Mouse (Mus musculus): ENCODE measurements around the gene Vti1a. TPM values are rescaled to one million over a fixed set of nuclear protein-coding genes. Genes with fewer than 3 reads are reported as not detected.

Vti1a gene
- total RNA-seq, 1 experiment = 14.9 TPM

GRCm38 (mm10) chr19:55288974-55289373 is 27.1 kb upstream of the Vti1a start:
- Histone ChIP-seq H3K36me3 (ENCODE audit: control insufficient read depth, insufficient read depth, low read length, poor library complexity, severe bottlenecking) (no peaks in the 10 kb centered on the region), H3K9me3 (ENCODE audit: control insufficient read depth, insufficient read depth, low read depth, low read length) (no peaks in the 10 kb centered on the region), H3K27ac (ENCODE audit: insufficient read depth, low read depth, low read length, poor library complexity, severe bottlenecking) (no peak overlapping the region), H3K9ac (ENCODE audit: insufficient read depth, low read depth, low read length, poor library complexity, severe bottlenecking) (no peak overlapping the region), H3K4me3 (ENCODE audit: insufficient read depth in 1 of 2, low read depth in 1 of 2, low read length in 2 of 2, poor library complexity in 1 of 2, severe bottlenecking in 1 of 2) (no peak overlapping the region), H3K4me1 (ENCODE audit: control insufficient read depth in 2 of 2, insufficient read depth in 2 of 2, low read length in 2 of 2, poor library complexity in 1 of 2) (no peaks in the 10 kb centered on the region)
- TF ChIP-seq CHD2 (IDR thresholded peaks at IDR 0.05; ENCODE audit: low read depth, low read length) = no peak
- no peak for TF ChIP-seq ZC3H11A (IDR thresholded peaks at IDR 0.05; ENCODE audit: borderline replicate concordance, low read depth, low read length)
- in situ Hi-C loops (cut with MboI; ENCODE audit: low sequenced_read_pairs in 2 of 2, unreplicated experiment in 2 of 2) = no loop called here
- no peak for DNase-seq (ENCODE audit: low read depth, low spot score)

GRCm38 (mm10) chr19:55290621-55291270 is 25.3 kb upstream of the Vti1a start:
- no peak overlapping the region for H3K9ac ChIP-seq (ENCODE audit: insufficient read depth, low read depth, low read length, poor library complexity, severe bottlenecking)
- no peak for TF ChIP-seq CHD2 (IDR thresholded peaks at IDR 0.05; ENCODE audit: low read depth, low read length)
- TF ChIP-seq ZNF384 (IDR thresholded peaks at IDR 0.05; ENCODE audit: low read depth, low read length) = no peak
- no peak for TF ChIP-seq HCFC1 (IDR thresholded peaks at IDR 0.05; ENCODE audit: borderline replicate concordance, insufficient read depth, low read length)
- DNase-seq (ENCODE audit: low read depth, low spot score) = no peak
- no peaks in the 10 kb centered on the region for H3K4me1 ChIP-seq (ENCODE audit: control insufficient read depth in 2 of 2, insufficient read depth in 2 of 2, low read length in 2 of 2, poor library complexity in 1 of 2)
- no peaks in the 10 kb centered on the region for H3K9me3 ChIP-seq (ENCODE audit: control insufficient read depth, insufficient read depth, low read depth, low read length)
- no peak overlapping the region for H3K4me3 ChIP-seq (ENCODE audit: insufficient read depth in 1 of 2, low read depth in 1 of 2, low read length in 2 of 2, poor library complexity in 1 of 2, severe bottlenecking in 1 of 2)
- in situ Hi-C loops (cut with MboI; ENCODE audit: low sequenced_read_pairs in 2 of 2, unreplicated experiment in 2 of 2) = no loop called here
- no peak overlapping the region for H3K27ac ChIP-seq (ENCODE audit: insufficient read depth, low read depth, low read length, poor library complexity, severe bottlenecking)
- H3K36me3 ChIP-seq (ENCODE audit: control insufficient read depth, insufficient read depth, low read length, poor library complexity, severe bottlenecking) = peaks cover 3% of the 10 kb centered on the region; the same call in 1 of the 2 replicates

GRCm38 (mm10) chr19:55292210-55292850 is 23.8 kb upstream of the Vti1a start:
- Histone ChIP-seq H3K36me3 (ENCODE audit: control insufficient read depth, insufficient read depth, low read length, poor library complexity, severe bottlenecking) (peaks cover 6% of the 10 kb centered on the region; the same call in 1 of the 2 replicates), H3K4me1 (ENCODE audit: control insufficient read depth in 2 of 2, insufficient read depth in 2 of 2, low read length in 2 of 2, poor library complexity in 1 of 2) (no peaks in the 10 kb centered on the region), H3K27ac (ENCODE audit: insufficient read depth, low read depth, low read length, poor library complexity, severe bottlenecking) (no peak overlapping the region), H3K9ac (ENCODE audit: insufficient read depth, low read depth, low read length, poor library complexity, severe bottlenecking) (no peak overlapping the region), H3K4me3 (ENCODE audit: insufficient read depth in 1 of 2, low read depth in 1 of 2, low read length in 2 of 2, poor library complexity in 1 of 2, severe bottlenecking in 1 of 2) (no peak overlapping the region), H3K9me3 (ENCODE audit: control insufficient read depth, insufficient read depth, low read depth, low read length) (no peaks in the 10 kb centered on the region)
- in situ Hi-C loops (cut with MboI; ENCODE audit: low sequenced_read_pairs in 2 of 2, unreplicated experiment in 2 of 2) = no loop called here
- DNase-seq (ENCODE audit: low read depth, low spot score) = no peak
- no peak for TF ChIP-seq MAFK (IDR thresholded peaks at IDR 0.05; ENCODE audit: insufficient read depth, low read depth, low read length)
- peak; percentile 51; the same call in 1 of the 2 replicates for TF ChIP-seq ZNF384 (IDR thresholded peaks at IDR 0.05; ENCODE audit: low read depth, low read length)

GRCm38 (mm10) chr19:55293175-55293574 is 22.9 kb upstream of the Vti1a start:
- peaks cover 10% of the 10 kb centered on the region for H3K36me3 ChIP-seq (ENCODE audit: control insufficient read depth, insufficient read depth, low read length, poor library complexity, severe bottlenecking)
- H3K4me1 ChIP-seq (ENCODE audit: control insufficient read depth in 2 of 2, insufficient read depth in 2 of 2, low read length in 2 of 2, poor library complexity in 1 of 2) = no peaks in the 10 kb centered on the region
- no peak overlapping the region for H3K27ac ChIP-seq (ENCODE audit: insufficient read depth, low read depth, low read length, poor library complexity, severe bottlenecking)
- no peaks in the 10 kb centered on the region for H3K9me3 ChIP-seq (ENCODE audit: control insufficient read depth, insufficient read depth, low read depth, low read length)
- TF ChIP-seq CHD2 (IDR thresholded peaks at IDR 0.05; ENCODE audit: low read depth, low read length) = no peak
- no peak for TF ChIP-seq HCFC1 (IDR thresholded peaks at IDR 0.05; ENCODE audit: borderline replicate concordance, insufficient read depth, low read length)
- no peak for TF ChIP-seq MAFK (IDR thresholded peaks at IDR 0.05; ENCODE audit: insufficient read depth, low read depth, low read length)
- TF ChIP-seq ZNF384 (IDR thresholded peaks at IDR 0.05; ENCODE audit: low read depth, low read length) = no peak
- TF ChIP-seq ZC3H11A (IDR thresholded peaks at IDR 0.05; ENCODE audit: borderline replicate concordance, low read depth, low read length) = no peak
- DNase-seq (ENCODE audit: low read depth, low spot score) = no peak
- in situ Hi-C loops (cut with MboI; ENCODE audit: low sequenced_read_pairs in 2 of 2, unreplicated experiment in 2 of 2) = no loop called here
- H3K4me3 ChIP-seq (ENCODE audit: insufficient read depth in 1 of 2, low read depth in 1 of 2, low read length in 2 of 2, poor library complexity in 1 of 2, severe bottlenecking in 1 of 2) = no peak overlapping the region
- H3K9ac ChIP-seq (ENCODE audit: insufficient read depth, low read depth, low read length, poor library complexity, severe bottlenecking) = no peak overlapping the region

- Histone ChIP-seq H3K27ac (ENCODE audit: insufficient read depth, low read depth, low read length, poor library complexity, severe bottlenecking) (no peak overlapping the region), H3K4me1 (ENCODE audit: control insufficient read depth in 2 of 2, insufficient read depth in 2 of 2, low read length in 2 of 2, poor library complexity in 1 of 2) (no peaks in the 10 kb centered on the region), H3K9ac (ENCODE audit: insufficient read depth, low read depth, low read length, poor library complexity, severe bottlenecking) (no peak overlapping the region), H3K4me3 (ENCODE audit: insufficient read depth in 1 of 2, low read depth in 1 of 2, low read length in 2 of 2, poor library complexity in 1 of 2, severe bottlenecking in 1 of 2) (no peak overlapping the region), H3K9me3 (ENCODE audit: control insufficient read depth, insufficient read depth, low read depth, low read length) (no peaks in the 10 kb centered on the region), H3K36me3 (ENCODE audit: control insufficient read depth, insufficient read depth, low read length, poor library complexity, severe bottlenecking) (peaks cover 10% of the 10 kb centered on the region)
- no peak for DNase-seq (ENCODE audit: low read depth, low spot score)
- no peak for TF ChIP-seq HCFC1 (IDR thresholded peaks at IDR 0.05; ENCODE audit: borderline replicate concordance, insufficient read depth, low read length)
- TF ChIP-seq CHD2 (IDR thresholded peaks at IDR 0.05; ENCODE audit: low read depth, low read length) = no peak
- no peak for TF ChIP-seq ZNF384 (IDR thresholded peaks at IDR 0.05; ENCODE audit: low read depth, low read length)
- TF ChIP-seq ZC3H11A (IDR thresholded peaks at IDR 0.05; ENCODE audit: borderline replicate concordance, low read depth, low read length) = no peak
- TF ChIP-seq MAFK (IDR thresholded peaks at IDR 0.05; ENCODE audit: insufficient read depth, low read depth, low read length) = no peak
- in situ Hi-C loops (cut with MboI; ENCODE audit: low sequenced_read_pairs in 2 of 2, unreplicated experiment in 2 of 2) = no loop called here
These were observed 21.0 kb upstream of the Vti1a start for GRCm38 (mm10) chr19:55295075-55295474.

Measured in ES-E14 (cell line).